Mouse (Mus musculus) neural tube, embryonic 15.5 days (tissue): ENCODE data around the gene Des. TPM values are rescaled to one million over a fixed set of nuclear protein-coding genes. Genes with fewer than 3 reads are reported as not detected.

Experiments
- ATAC-seq: fragments of 200-750 bp; cut with Nextera tagmentation; 2 replicates; pipeline ENCODE4 v1.8.0; 2017; ENCODE audit warnings: mild to moderate bottlenecking, moderate TSS enrichment, moderate library complexity; ENCODE audit not compliant: low FRiP score
- H3K27ac ChIP-seq: fragments of 300-500 bp; sonication (generic); replicated peaks from 2 replicates; pipeline ENCODE4 v1.5.1; 2015; ENCODE audit warnings: mild to moderate bottlenecking, inconsistent platforms
- H3K27me3 ChIP-seq: fragments of 300-500 bp; sonication (generic); replicated peaks from 2 replicates; pipeline ENCODE4 v1.6.1; 2015; ENCODE audit warnings: inconsistent platforms
- H3K36me3 ChIP-seq: fragments of 300-500 bp; sonication (generic); 2 replicates; pipeline ENCODE4 v1.6.1; 2015; ENCODE audit warnings: inconsistent platforms
- H3K4me1 ChIP-seq: fragments of 300-500 bp; sonication (generic); 2 replicates; pipeline ENCODE4 v1.6.1; 2015; ENCODE audit warnings: inconsistent platforms
- H3K4me2 ChIP-seq: fragments of 300-500 bp; sonication (generic); 2 replicates; pipeline ENCODE4 v1.6.1; 2015; ENCODE audit warnings: inconsistent platforms, mild to moderate bottlenecking, moderate library complexity
- H3K4me3 ChIP-seq: fragments of 300-500 bp; sonication (generic); replicated peaks from 2 replicates; pipeline ENCODE4 v1.5.1; 2015; ENCODE audit warnings: mild to moderate bottlenecking, inconsistent platforms
- H3K9ac ChIP-seq: fragments of 300-500 bp; sonication (generic); replicated peaks from 2 replicates; pipeline ENCODE4 v1.6.1; 2015; ENCODE audit warnings: mild to moderate bottlenecking, inconsistent platforms
- H3K9me3 ChIP-seq: fragments of 300-500 bp; sonication (generic); replicated peaks from 2 replicates; pipeline ENCODE4 v1.6.1; 2016; ENCODE audit warnings: inconsistent platforms
- WGBS: fragments of 180-500 bp; shearing (Covaris S2); methylation state at CpG from one replicate; pipeline ENCODE4 v1.1.7; 2015; ENCODE audit warnings: mixed read lengths; 5-methylcytosine and 5-hydroxymethylcytosine counted together
- polyA plus RNA-seq: library from polyadenylated mRNA; unstranded; fragments of >200 nt; fragmentation: Nextera tagmentation; extraction: Ambion mirVana; gene quantifications from 2 replicates; pipeline ENCODE4 v1.2.1, GENCODE M21; 2015

Des gene
- polyA plus RNA-seq, 1 experiment from 2014 or later, result 10.9 TPM

DNA sequence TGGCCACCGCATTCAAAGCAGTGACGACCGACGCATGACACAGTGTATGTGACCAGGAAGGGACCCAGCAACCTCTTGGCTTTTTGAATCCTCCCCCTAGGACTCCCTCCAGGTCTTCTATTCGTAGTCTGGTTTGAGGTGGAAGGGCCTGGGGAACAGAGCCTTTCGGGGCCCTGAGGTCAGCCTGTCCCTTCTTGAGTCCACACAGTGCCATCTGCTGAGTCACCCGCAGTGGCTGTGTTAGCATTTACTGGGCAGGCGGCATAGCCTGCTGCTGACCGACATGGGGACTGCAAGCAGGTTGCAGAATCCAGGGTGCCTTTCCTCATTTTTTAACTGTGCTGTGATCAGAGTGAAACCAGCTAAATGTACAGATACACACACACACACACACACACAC lies 46.9 kb downstream of the Des start:
- Histone ChIP-seq H3K36me3 (peaks cover 48% of the 10 kb centered on the region), H3K9ac (no peak overlapping the region), H3K9me3 (no peaks in the 10 kb centered on the region), H3K27me3 (no peaks in the 10 kb centered on the region), H3K4me3 (no peak overlapping the region), H3K4me1 (no peaks in the 10 kb centered on the region), H3K4me2 (no peak overlapping the region), H3K27ac (no peak overlapping the region)
- no peak for ATAC-seq
- 91% methylated on average over 9 of the region's 9 CpGs for WGBS

DNA sequence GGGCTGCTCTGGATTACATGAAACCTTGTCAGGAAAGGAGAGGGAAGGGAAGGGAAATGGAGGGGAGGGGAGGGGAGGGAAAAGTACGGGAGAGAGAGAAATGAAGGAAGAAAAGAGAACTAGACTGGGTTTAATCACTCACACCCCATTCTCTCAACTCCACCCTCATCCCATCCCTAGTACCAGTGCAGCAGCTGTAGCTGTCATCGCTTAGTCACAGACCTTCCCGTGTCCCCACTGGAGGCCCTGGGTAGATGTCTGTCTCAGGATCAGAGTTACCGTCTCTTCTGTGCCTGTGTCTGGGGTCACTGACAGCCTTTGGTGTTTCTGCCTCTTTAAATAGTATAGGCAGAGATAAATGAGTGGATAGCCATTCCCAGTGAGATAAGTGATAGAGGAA lies 48.1 kb downstream of the Des start:
- 0 out of 2 replicates have a peak, but pooled peaks cover 1% of the 10 kb centered on the region for H3K4me1 ChIP-seq
- no peak overlapping the region for H3K4me2 ChIP-seq
- H3K9me3 ChIP-seq, result no peaks in the 10 kb centered on the region
- 81% methylated on average over 4 of the region's 4 CpGs for WGBS
- H3K4me3 ChIP-seq, result no peak overlapping the region
- H3K27me3 ChIP-seq, result no peaks in the 10 kb centered on the region
- H3K27ac ChIP-seq, result no peak overlapping the region
- no peak overlapping the region for H3K9ac ChIP-seq
- H3K36me3 ChIP-seq, result peaks cover 38% of the 10 kb centered on the region
- ATAC-seq, result no peak

DNA sequence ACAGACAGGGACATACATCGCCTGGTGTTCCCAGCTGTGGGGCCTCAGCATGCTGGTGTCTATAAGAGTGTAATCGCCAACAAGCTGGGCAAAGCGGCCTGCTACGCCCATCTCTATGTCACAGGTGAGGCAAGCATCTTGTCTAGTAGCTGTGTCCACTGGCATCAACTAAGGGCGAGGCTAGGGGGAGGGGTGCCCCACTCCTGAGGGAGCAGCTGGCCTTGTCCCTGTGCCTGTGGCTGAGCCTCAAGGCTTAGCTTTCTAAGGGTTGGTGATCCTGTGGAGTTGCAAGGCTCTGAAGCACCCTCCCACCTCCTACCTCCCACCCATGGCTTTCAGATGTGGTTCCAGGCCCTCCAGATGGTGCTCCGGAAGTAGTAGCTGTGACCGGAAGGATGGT lies 49.8 kb downstream of the Des start:
- Histone ChIP-seq H3K27ac (no peak overlapping the region), H3K4me2 (no peak overlapping the region), H3K4me1 (0 out of 2 replicates have a peak, but pooled peaks cover 3% of the 10 kb centered on the region), H3K9ac (no peak overlapping the region), H3K4me3 (no peak overlapping the region), H3K36me3 (peaks cover 24% of the 10 kb centered on the region), H3K27me3 (no peaks in the 10 kb centered on the region), H3K9me3 (no peaks in the 10 kb centered on the region)
- ATAC-seq, result no peak
- WGBS, result 97% methylated on average over 7 of the region's 7 CpGs

DNA sequence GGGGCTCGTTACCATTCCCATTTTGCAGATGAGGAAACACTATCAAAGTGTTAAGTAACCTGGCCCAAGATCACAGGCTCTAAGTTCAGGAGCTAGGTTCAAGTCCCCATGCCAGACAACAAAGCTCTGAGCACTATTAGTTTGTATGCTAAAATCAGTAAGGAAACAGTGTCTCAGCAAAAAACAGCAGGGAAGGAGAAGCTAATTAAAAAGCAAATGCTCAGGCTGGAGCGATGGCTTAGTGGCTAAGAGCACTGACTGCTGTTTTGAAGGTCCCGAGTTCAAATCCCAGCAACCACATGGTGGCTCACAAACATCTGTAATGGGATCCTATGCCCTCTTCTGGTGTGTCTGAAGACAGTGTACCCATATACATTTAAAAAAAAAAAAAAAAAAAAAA lies 52.1 kb downstream of the Des start:
- 82% methylated on average over 3 of the region's 3 CpGs for WGBS
- no peak overlapping the region for H3K4me3 ChIP-seq
- no peak for ATAC-seq

DNA sequence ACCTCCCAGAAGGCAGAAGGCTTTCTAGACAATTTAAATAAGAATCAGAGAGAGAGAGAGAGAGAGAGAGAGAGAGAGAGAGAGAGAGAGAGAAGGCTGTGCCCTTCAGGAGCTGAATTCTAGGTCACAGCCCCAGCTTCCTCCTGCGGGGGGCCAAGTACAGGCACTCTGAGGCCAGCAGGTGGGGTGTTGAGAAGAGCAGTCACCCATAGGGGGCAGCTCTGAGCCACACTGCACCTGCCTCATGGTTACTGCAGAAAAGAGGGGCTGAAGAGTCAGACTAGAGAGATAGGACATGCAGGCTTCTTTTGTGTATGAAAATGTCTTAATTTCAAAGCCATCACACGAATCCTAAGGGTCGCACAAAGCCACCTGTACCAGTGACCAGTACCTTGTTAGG lies 53.6 kb downstream of the Des start:
- Histone ChIP-seq H3K9me3 (no peaks in the 10 kb centered on the region), H3K4me2 (no peak overlapping the region), H3K4me3 (no peak overlapping the region), H3K27ac (no peak overlapping the region), H3K9ac (no peak overlapping the region), H3K36me3 (peaks cover 16% of the 10 kb centered on the region), H3K4me1 (0 out of 2 replicates have a peak, but pooled peaks cover 3% of the 10 kb centered on the region), H3K27me3 (no peaks in the 10 kb centered on the region)
- 61% methylated on average over 3 of the region's 3 CpGs for WGBS
- ATAC-seq, result no peak

More for the DNA sequence above, 52.1 kb downstream of the Des start:
- Histone ChIP-seq H3K9me3 (no peaks in the 10 kb centered on the region), H3K9ac (no peak overlapping the region), H3K27ac (no peak overlapping the region), H3K36me3 (peaks cover 16% of the 10 kb centered on the region), H3K4me2 (no peak overlapping the region), H3K27me3 (no peaks in the 10 kb centered on the region), H3K4me1 (0 out of 2 replicates have a peak, but pooled peaks cover 3% of the 10 kb centered on the region)

Other genes with a start within 250 kb of the Des start
- gene Nhej1, start 235.1 kb upstream of the Des start, polyA plus RNA-seq, result 6.0 and 7.1 TPM in 2 replicates
- not detected in 2 replicates for gene Slc23a3, start 226.4 kb upstream of the Des start, polyA plus RNA-seq
- gene Cnppd1, start 217.6 kb upstream of the Des start, polyA plus RNA-seq, result 46.3 and 48.9 TPM in 2 replicates
- gene Retreg2, start 217.6 kb upstream of the Des start, polyA plus RNA-seq, result 133 and 140 TPM in 2 replicates
- gene Zfand2b, start 191.7 kb upstream of the Des start, polyA plus RNA-seq, result 37.3 and 40.0 TPM in 2 replicates
- gene Abcb6, start 179.9 kb upstream of the Des start, polyA plus RNA-seq, result 54.0 and 54.9 TPM in 2 replicates
- gene Ankzf1, start 168.2 kb upstream of the Des start, polyA plus RNA-seq, result 24.9 and 25.1 TPM in 2 replicates
- 59.2 and 63.6 TPM in 2 replicates for gene Atg9a, start 168.1 kb upstream of the Des start, polyA plus RNA-seq
- 16.2 and 17.5 TPM in 2 replicates for gene Glb1l, start 149.5 kb upstream of the Des start, polyA plus RNA-seq
- gene Stk16, start 149.5 kb upstream of the Des start, polyA plus RNA-seq, result 158 and 159 TPM in 2 replicates
- gene Tuba4a, start 140.5 kb upstream of the Des start, polyA plus RNA-seq, result 44.6 and 81.9 TPM in 2 replicates
- 0.29 TPM in 1 of 2 replicates, not detected in the other for gene A630095N17Rik, start 128.2 kb upstream of the Des start, polyA plus RNA-seq
- gene Dnajb2, start 123.9 kb upstream of the Des start, polyA plus RNA-seq, result 72.1 and 90.7 TPM in 2 replicates
- gene Ptprn, start 95.8 kb upstream of the Des start, polyA plus RNA-seq, result 25.6 and 32.4 TPM in 2 replicates
- gene Resp18, start 81.9 kb upstream of the Des start, polyA plus RNA-seq, result 241 and 302 TPM in 2 replicates
- gene Dnpep, start 42.3 kb upstream of the Des start, polyA plus RNA-seq, result 145 and 154 TPM in 2 replicates
- 20.1 and 21.7 TPM in 2 replicates for gene Speg, start 15.0 kb downstream of the Des start, polyA plus RNA-seq
- 72.4 and 78.3 TPM in 2 replicates for gene Gmppa, start 75.6 kb downstream of the Des start, polyA plus RNA-seq
- gene Asic4, start 90.1 kb downstream of the Des start, polyA plus RNA-seq, result 22.9 and 31.6 TPM in 2 replicates
- gene Chpf, start 119.0 kb downstream of the Des start, polyA plus RNA-seq, result 48.3 and 51.7 TPM in 2 replicates
- 40.2 and 50.7 TPM in 2 replicates for gene Tmem198, start 119.2 kb downstream of the Des start, polyA plus RNA-seq
- gene Obsl1, start 146.1 kb downstream of the Des start, polyA plus RNA-seq, result 33.1 and 37.6 TPM in 2 replicates
- 18.1 and 23.5 TPM in 2 replicates for gene Inha, start 146.7 kb downstream of the Des start, polyA plus RNA-seq
- gene Stk11ip, start 161.2 kb downstream of the Des start, polyA plus RNA-seq, result 20.0 and 21.2 TPM in 2 replicates
- gene Slc4a3, start 185.9 kb downstream of the Des start, polyA plus RNA-seq, result 62.7 and 75.1 TPM in 2 replicates